Comparison of ENCODE assay signal across 15 mouse cellular contexts in the genomic region with DNA sequence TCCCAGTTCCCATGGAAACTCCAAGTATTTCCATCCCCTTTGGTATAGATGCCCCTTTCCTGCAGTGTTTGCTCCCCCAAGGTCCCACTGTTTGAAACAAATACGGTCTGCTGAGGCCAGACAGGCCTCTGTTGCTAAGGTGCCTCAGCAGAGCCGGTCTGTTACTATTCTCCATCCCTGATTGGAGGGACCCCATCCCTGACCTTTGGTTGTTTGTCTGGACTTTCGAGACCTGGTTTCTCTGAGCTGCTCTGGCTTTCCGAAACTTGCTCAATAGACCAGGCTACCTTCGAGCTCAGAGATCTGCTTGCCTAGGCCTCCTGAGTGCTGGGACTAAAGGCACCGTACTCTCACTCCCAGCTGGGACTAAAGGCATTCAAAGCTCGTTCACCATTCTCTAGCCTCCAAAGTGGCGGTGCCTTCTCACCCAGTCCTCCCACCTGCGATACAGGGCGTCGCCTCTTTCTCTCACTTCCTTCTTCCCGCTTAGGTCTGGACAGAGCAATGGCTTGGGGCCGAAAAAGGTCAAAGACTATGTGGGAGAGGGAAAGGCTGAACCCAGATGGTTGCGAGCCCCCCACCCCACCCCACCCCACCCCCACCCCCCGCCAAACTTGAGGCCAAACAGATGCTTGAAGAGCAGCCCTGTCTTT. TPM values are rescaled to one million over a fixed set of nuclear protein-coding genes. Genes with fewer than 3 reads are reported as not detected.
DNase-seq lines count a peak whose midpoint lies in the region; ATAC-seq lines count a peak whose summit lies in the region.
"Had no signal": no experiment of that assay in that cellular context is flagged by ENCODE, and none has a peak within 500 bp of the region (broad histone marks: within the 10 kb centered on the region; RNA-seq: fewer than 3 reads in every experiment).

No protein-coding gene starts in this region.

- H3K4me1 ChIP-seq in intestine, embryonic 14.5 days (replicated peaks; ENCODE audit: control insufficient read depth, insufficient read depth, low read length): 0 out of 2 replicates have a peak, but pooled peaks cover 4% of the 10 kb centered on the region
- peaks cover 20% of the 10 kb centered on the region for H3K4me1 ChIP-seq in liver, embryonic 15.5 days (replicated peaks)
- H3K4me1 ChIP-seq: limb, embryonic 13.5 days; neural tube, embryonic 15.5 days had no signal

- H3K4me3 ChIP-seq in intestine, embryonic 14.5 days (ENCODE audit: low read depth, low read length): no peak overlapping the region
- no peak overlapping the region for H3K4me3 ChIP-seq in liver, embryonic 15.5 days (replicated peaks)
- H3K4me3 ChIP-seq: limb, embryonic 13.5 days; neural tube, embryonic 15.5 days had no signal

- intact Hi-C loops in heart, postnatal 14 days (cut with DNase I): no loop called here

- peak; percentile 36; the same call in 1 of the 2 replicates for ATAC-seq in intestine, embryonic 14.5 days (replicated peaks; ENCODE audit: low FRiP score, low TSS enrichment, low read depth)
- ATAC-seq in liver, embryonic 15.5 days (ENCODE audit: insufficient read depth): peak; percentile 73

- H3K27me3 ChIP-seq in intestine, embryonic 14.5 days (replicated peaks; ENCODE audit: control insufficient read depth, insufficient read depth, low read length): no peaks in the 10 kb centered on the region
- H3K27me3 ChIP-seq in liver, embryonic 15.5 days: no peaks in the 10 kb centered on the region
- H3K27me3 ChIP-seq: limb, embryonic 13.5 days; neural tube, embryonic 15.5 days had no signal

- 62% methylated on average over 15 of the region's 15 CpGs for WGBS in intestine, embryonic 14.5 days
- WGBS in liver, embryonic 15.5 days (ENCODE audit: insufficient replicate concordance): 59% methylated on average over 15 of the region's 15 CpGs

- H3K9ac ChIP-seq in intestine, embryonic 14.5 days (ENCODE audit: low read length): no peak overlapping the region
- H3K9ac ChIP-seq in liver, embryonic 15.5 days: no peak overlapping the region
- H3K9ac ChIP-seq: limb, embryonic 13.5 days; neural tube, embryonic 15.5 days had no signal

- H3K4me2 ChIP-seq in intestine, embryonic 14.5 days (ENCODE audit: low read length): no peak overlapping the region
- no peak overlapping the region for H3K4me2 ChIP-seq in liver, embryonic 15.5 days
- H3K4me2 ChIP-seq: heart, embryonic 11.5 days; limb, embryonic 13.5 days; neural tube, embryonic 15.5 days had no signal

- no peak overlapping the region for H3K27ac ChIP-seq in intestine, embryonic 14.5 days (ENCODE audit: low read depth)
- peak overlapping the region; percentile 78 for H3K27ac ChIP-seq in liver, embryonic 15.5 days (replicated peaks)
- H3K27ac ChIP-seq: limb, embryonic 13.5 days; neural tube, embryonic 15.5 days had no signal

- H3K36me3 ChIP-seq in intestine, embryonic 14.5 days (ENCODE audit: control insufficient read depth, insufficient read depth, low read length): no peaks in the 10 kb centered on the region
- H3K36me3 ChIP-seq in liver, embryonic 15.5 days (replicated peaks): peaks cover 2% of the 10 kb centered on the region; the same call in 1 of the 2 replicates
- H3K36me3 ChIP-seq: neural tube, embryonic 15.5 days had no signal

- H3K9me3 ChIP-seq in intestine, embryonic 14.5 days (ENCODE audit: control insufficient read depth, low read length): no peaks in the 10 kb centered on the region
- no peaks in the 10 kb centered on the region for H3K9me3 ChIP-seq in liver, embryonic 15.5 days (replicated peaks)
- H3K9me3 ChIP-seq: G1E; limb, embryonic 13.5 days; neural tube, embryonic 15.5 days had no signal

- DNase-seq in spleen, postnatal 36 days (ENCODE audit: low spot score in 2 of 2): peak; percentile 10 to 17
- DNase-seq in spleen, postnatal 4 days (ENCODE audit: low spot score in 2 of 2): no peak
- DNase-seq in intestine, embryonic 14.5 days (ENCODE audit: low spot score): no peak
- DNase-seq in frontal cortex, postnatal 14 days (ENCODE audit: low spot score in 2 of 2): no peak
- DNase-seq in gastrocnemius, postnatal 10 days: no peak
- no peak for DNase-seq in heart, postnatal 14 days
- DNase-seq: cerebellum, adult 8-10 months; kidney, adult 9 months; right cerebral cortex, postnatal 25 days; thymus, postnatal 4 days had no signal

RNA-seq across cellular contexts. Expression of gene Tor1aip1, which starts 37.0 kb away (rescaled TPM):
- polyA plus RNA-seq in intestine, embryonic 14.5 days (2014; fragmentation: Nextera tagmentation; extraction: Ambion mirVana): 35.9 and 39.1 TPM in 2 replicates
- polyA plus RNA-seq in liver, embryonic 15.5 days (2015; fragmentation: Nextera tagmentation; extraction: Ambion mirVana): 19.3 and 23.4 TPM in 2 replicates
- 10 to 100 TPM; 74.1 to 76.2 TPM for total RNA-seq in gastrocnemius, postnatal 10 days (2021)
- total RNA-seq in heart, postnatal 14 days (2021): 10 to 100 TPM; 70.8 to 74.8 TPM

RNA-seq across cellular contexts. Expression of gene Tor1aip2, which starts 38.1 kb away (rescaled TPM):
- polyA plus RNA-seq in intestine, embryonic 14.5 days (2014; fragmentation: Nextera tagmentation; extraction: Ambion mirVana): 124 and 136 TPM in 2 replicates
- 51.2 and 52.7 TPM in 2 replicates for polyA plus RNA-seq in liver, embryonic 15.5 days (2015; fragmentation: Nextera tagmentation; extraction: Ambion mirVana)
- total RNA-seq in gastrocnemius, postnatal 10 days (2021): 10 to 100 TPM; 64.9 to 78.2 TPM
- total RNA-seq in heart, postnatal 14 days (2021): 10 to 100 TPM; 49.4 to 50.1 TPM

Comparison
In these comparisons a context has a peak if more than half of its experiments do, and no peak if none do; other contexts are left out.
1. DNase-seq: peak in spleen, postnatal 36 days (2 of 2); none in spleen, postnatal 4 days (0 of 2), intestine, embryonic 14.5 days (single experiment), frontal cortex, postnatal 14 days (0 of 2), gastrocnemius, postnatal 10 days (single experiment) and heart, postnatal 14 days (0 of 2).